Mouse (Mus musculus): Measurements from ENCODE around the gene Lrrc25.

Gene Lrrc25

DNA sequence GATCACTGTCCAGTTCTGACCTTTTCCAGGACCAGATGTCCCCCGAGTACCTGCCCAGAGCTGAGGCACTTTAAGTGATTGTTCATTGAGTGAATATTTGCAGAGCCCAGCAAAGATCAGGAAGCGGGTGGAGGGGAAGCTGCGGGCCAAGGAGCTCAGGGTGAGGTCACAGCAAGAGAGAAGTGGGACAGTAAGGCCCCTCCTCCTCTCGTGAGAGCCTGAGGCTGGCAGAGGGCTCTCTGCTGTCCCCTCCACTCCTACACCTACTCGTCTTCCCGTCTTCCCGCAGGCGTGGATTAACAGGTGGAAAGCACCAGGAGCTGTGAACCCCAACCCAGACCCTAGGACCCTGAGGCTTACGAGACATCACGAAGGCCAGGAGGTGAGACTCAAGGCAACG lies 690 bp downstream of the Lrrc25 start:
- no peak for DNase-seq (ENCODE audit: low spot score)

DNA sequence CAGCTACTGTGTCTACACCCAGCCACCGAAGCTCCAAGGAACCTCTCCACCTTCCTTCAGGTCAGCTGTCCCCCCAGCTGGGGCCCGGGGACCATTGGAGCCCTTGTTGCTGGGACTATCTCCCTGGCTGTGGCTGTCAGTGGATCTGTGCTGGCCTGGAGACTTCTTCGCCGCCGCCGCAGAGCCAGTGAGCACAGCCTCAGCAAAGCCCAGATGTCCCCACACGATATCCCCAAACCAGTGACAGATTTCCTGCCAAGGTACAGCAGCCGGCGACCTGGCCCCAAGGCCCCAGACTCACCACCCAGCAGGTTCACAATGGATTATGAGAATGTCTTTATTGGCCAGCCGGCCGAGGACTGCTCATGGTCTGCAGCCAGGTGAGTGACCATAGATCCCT lies 2.0 kb downstream of the Lrrc25 start:
- DNase-seq (ENCODE audit: low spot score), result no peak

DNA sequence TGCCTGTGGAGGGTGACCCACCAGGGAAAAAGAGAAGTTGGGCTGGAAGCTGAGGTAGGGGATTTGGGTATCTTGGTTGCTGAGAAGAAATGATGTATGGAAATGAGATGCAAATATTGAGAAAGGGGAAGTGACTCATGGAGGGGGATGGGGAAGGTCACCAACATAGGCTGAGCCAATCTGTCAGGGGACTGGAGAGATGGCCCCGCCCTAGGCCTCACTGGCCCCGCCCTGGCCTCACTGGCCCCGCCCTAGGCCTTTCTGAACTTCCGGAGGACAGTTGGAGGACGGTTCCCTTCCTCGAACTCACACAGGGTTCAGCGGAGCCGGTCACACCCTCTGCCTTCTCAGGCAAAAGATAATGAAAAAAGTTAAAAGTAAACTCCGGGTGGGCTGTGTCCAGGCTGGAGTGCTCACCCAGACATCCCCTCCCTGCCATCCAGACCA lies 3.0 kb downstream of the Lrrc25 start:
- peak; percentile 48 for DNase-seq (ENCODE audit: low spot score)

DNA sequence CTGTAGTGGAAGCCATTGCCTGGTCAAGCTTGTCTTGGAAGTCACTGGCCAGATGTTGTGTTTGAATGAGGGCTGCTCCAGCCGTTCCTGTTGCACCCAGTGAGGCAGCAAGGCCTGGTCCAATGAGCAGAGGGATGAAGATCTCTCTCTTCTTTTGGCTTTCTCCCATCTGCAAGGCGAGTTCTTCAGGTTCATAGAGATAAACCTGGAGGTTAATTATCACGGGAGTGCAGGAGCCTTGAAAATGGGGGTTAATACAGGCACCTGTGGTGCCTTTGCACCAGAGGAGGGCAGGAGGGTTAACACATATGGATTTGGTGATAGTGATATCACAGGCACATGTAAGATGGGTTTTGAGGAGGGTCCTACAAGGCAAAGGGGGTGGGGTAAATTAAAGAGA lies 6.3 kb downstream of the Lrrc25 start:
- no peak for DNase-seq (ENCODE audit: low spot score)

DNA sequence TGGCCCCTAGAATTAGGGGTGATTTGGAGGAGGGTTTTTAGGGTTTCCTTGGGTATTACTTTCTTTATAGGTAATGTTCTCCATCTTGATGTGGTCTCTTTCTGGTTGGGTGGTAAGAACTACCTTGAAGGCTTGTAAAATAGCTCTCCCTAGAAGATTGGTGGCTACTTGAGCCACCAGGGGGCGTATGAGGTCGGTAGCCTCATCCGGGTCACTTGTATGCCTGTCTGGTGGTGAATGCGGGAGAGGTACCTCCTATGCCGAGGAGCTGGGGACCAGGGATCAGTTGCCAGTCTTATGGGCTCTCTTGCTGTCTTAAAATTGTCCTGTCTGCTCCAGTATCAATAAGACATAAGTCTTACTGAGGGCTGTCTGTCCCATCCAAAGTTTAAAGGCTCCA lies 9.1 kb downstream of the Lrrc25 start:
- DNase-seq (ENCODE audit: low spot score), result peak; percentile 75

DNA sequence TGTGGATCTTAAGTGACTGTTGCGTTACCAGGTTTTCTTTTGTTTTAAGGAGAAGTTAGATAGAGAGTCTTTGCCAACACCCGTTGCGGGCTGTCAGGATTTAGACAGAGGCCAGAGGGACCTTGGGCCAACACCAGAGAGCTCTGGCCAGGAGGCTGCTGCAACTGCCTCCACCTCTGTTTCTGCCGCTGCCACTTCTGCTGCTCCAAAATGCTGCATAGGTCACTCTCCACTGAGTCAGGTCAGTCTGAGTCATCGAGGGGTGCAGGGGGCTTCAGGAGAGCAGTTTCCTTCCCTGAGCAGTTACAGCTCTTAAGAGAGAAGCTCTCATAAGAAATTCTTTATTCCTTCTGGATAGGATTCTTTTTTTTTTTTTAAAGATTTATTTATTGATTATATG lies 11.1 kb downstream of the Lrrc25 start:
- DNase-seq (ENCODE audit: low spot score), result no peak

DNA sequence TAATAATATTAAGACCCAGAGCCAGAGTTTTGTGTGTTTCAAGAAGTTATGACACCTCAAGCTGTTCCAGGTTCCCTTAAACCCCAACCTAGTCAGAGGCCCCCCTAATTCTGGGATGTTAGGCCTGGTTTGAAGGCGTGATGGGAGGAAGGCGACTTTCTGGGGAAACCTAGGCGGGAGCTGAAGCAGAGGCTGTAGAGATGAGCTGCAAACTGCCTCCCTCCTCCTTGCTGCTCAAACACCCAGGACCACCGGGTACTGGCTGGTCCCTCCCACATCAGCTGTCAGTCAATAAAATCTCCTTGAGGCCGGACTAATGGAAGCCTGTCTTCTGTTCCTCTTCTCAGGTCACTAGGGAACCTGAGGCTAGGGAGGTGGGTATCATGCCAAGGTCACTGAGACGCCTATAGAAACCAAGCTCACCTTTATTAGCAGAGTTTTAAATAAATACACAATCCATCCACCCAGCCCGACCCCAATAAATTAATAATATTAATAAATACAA lies 13.1 kb downstream of the Lrrc25 start:
- DNase-seq (ENCODE audit: low spot score), result no peak

DNA sequence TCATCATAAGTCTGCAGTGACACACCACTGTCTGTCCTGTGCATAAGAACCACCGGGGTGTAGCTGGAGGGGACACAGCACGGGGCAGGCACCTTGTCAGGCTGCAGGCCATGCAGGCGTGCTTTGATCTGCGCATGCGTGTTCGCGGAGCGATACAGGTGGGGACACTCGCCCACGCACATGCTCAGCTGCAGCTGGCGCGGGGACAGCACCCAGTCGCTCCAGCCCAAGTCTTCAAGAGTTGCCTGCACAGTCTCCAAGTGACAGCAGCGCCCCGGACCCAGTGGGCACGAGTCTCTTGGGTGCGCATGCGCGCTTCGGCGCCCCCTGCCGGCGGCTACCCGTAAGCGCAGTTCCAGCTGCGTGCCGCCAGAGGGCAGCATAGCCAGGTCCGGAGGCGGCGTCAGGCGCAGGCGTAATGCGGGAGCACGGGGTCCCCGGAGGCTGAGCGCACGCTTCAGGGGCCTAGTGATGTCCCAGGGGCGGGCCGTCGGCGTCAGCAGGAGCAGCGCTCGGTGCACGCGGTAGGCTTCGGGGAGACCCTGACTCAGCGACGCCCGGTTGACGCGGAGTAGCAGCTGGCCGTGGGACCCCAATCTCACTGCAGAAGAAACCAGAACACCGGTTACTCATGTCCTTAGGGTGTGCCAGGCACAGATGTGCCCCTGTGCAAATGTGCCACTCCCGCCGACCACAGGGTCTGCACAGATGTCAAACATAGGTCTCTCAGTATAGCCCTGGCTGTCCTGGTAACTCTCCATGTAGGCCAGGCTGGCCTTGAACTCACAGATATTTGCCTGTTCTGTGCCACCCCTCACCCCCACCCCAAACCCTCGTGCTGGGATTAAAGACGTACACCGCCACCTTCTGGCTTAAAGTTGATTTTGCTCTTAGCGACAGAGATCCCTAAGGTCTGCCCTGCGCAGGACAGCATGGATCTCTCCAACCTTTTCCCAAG lies 13.9 kb downstream of the Lrrc25 start:
- DNase-seq (ENCODE audit: low spot score), result peak; percentile 91

DNA sequence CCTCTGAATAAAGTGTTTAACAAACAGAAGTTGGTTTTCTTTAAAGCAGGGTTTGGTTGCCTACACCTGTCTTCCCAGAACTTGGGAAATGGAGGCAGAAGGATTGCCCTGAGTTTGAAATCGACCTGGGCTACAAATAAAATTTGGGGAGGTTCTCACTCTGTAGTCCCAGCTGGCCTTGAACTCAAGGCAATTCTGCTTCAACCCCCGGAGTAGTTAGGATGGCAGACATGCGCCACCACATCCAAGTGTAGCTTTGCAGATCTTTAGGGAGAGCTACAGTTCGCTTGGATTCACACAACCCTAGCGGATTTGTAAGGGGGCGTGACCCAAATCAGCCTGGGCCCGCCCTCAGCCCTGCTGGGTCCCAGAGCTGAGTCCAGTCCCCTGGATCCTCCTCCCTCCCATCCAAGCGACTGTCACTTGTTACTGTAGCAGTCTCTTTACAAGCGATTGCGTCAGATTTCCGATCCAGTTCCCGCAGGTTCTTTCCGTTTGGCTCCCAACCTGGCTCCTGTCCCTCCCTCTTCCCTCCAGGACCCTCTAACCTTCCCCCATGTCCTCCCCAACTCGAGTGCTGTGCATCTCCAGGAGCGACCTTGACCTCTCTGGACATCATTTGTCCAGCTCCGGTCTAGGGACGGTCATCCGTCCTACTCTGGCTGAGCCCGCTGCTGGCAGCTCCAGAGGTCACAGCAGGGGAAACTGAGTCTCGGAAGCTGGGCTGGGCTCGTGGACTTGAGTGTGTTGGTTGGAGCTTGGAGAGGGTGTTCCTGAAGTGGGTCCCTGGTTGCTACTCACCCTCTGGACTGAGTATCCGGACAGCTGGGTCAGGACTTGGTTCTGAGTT lies 14.8 kb downstream of the Lrrc25 start:
- DNase-seq (ENCODE audit: low spot score), result peak; percentile 62

DNA sequence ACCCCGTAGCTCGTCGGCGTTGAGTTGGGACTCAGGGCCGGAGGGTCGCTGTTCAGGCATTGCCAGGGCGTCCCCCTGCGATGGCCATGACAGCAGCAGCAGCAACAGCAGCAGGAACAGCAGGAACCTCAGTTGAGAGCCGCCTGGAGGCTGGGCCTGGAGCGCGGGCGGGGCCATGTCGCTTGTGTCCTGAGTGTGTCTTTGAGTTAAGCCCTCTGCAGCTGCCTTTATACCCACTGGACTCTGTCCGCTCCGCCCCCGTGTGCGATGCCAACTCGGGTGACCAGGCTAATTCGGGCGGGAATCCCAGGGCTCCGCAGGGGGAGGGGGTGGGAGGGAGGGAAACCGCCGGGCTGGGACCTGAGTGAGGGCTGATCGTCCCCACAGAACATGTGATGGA lies 15.5 kb downstream of the Lrrc25 start:
- no peak for DNase-seq (ENCODE audit: low spot score)

DNA sequence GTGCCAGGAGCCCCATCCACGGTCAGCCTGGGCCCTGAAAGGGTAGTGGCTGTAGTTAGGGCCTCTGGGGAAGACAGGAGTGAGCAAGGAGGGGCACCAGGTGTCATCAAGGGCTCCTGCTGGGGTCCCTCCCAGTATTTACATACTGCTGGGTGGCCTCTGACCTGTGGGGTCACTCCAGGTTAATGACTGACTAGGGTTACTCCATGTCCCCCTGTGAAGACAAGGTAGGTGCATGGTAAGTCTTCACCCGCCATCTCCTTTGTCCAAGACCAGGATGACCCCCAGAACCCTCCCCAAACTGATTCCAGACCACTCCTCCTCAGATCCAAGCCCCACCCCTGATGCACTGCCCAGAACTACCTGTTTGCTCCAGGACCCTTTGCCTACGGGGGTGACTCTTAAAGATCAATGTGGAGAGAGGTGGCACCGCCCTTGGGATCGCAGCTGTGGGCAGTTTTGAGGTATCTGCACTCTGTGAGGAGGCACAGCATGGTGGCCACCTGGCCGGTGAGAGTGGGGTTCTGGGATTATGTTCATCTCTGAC lies 16.5 kb downstream of the Lrrc25 start, which contains the start of gene Gdf15:
Gene Gdf15 (minus strand): TSS at position 111 of the 547 bp plus-strand sequence.
- no peak for DNase-seq (ENCODE audit: low spot score)

DNA sequence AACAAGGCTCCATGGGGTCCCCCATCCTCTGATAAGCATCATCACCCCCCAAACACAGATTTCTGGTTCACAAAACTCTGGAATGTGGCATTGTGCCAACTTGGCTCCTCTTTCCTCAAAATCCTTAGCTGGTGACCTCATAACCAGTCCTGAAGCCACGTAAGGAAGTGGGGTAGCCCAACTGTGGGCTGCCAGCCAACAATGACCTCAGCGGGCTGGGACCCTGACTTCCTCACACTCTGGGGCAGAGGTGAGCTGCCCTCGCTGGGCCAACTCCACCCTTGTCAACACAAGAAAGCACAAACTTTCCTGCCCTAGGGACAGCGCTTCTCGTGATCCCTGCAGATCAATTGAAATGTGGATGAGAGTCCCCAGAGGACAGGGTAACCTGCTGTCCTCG lies 18.1 kb downstream of the Lrrc25 start:
- DNase-seq (ENCODE audit: low spot score), result no peak

DNA sequence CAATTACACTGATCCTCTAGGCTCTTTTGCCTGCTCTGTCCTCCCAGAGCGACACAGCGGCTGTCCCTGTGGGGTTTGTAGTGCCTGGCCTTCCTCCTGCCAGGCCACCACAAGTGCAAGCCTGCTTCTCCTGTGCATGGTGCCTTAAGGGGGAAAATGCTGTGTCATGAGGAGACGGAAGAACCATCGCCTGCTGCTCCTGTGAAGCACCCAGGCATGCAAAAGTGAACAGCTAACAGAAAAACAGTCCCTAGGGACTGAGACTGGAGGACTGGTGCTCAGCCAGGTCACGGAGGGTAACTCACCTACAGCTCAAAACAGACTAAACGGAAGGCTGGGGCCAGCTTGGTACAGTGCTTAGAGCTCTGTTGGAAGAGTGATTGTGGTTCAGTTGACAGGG lies 19.6 kb downstream of the Lrrc25 start:
- no peak for DNase-seq (ENCODE audit: low spot score)

DNA sequence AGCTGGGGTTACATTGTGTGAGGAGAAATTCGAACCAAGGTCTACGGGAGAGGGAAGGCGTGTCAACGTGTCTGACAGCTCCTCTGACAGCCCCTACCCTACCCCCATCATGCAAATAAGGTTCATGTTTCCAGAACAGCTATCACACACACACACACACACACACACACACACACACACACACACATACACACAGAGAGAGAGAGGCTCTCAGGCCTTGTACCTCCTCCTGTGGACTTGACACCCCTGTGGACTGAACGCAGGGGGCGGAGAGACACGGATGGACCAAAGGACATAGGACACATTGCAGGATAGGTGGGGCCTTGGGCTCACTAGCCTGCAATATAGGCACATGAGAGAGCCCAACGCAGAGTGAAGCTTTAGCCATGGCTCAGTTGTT lies 20.9 kb downstream of the Lrrc25 start:
- DNase-seq (ENCODE audit: low spot score), result no peak

DNA sequence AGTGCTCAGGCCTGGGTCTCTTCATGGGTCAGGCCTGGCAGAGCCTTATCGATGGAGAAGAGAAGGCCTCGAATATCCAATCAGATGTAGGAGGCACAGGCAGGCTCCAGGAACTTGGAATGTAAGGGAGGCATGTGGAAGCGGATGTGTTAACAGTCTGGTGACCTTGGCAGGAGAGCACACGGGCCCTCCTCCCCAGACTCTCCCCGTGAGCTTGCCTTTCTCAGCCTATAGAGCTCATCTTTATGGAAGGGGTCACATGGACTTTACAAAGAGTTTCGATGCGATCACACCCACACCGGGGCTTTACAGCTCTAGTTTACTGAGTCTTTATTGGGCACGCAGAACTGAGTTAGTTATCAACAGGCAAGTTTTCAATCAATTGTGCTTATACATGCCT lies 22.8 kb downstream of the Lrrc25 start:
- DNase-seq (ENCODE audit: low spot score), result no peak

DNA sequence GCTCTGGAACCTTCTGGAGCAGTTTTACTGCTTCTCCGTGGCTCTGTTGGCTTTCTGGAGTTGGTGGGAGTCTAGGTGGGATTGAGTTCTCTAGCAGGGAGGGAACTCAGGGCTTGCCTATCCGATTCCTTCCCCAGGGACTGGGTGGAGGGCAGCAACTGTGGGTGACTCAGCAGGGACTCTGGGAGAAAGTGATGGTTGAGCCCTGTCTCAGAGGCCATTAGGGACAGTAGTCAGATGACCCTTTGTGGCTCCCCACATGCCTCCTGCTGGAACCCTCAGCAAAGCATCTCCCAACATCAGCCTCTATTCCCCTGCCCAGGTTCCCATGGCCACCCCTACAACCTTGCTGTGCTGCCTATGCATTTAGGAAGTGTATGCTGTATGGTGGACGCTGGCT lies 27.1 kb downstream of the Lrrc25 start:
- peak; percentile 3 for DNase-seq (ENCODE audit: low spot score)

DNA sequence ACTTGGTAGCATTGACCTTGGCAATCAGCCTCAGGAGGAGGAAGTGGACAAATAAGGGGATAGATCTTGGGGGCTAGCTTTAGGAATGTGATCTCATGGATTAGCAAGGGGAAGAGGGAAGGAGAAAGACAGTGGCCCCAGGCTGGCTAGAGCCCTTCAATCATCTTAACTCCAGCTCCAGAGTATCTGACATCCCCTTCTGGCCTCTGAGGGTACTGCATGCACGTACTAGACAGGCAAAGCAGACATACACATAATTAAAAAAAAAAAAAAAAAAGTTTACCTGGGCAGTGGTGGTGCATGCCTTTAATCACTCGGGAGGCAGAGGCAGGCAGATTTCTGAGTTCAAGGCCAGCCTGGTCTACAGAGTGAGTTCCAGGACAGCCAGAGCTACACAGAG lies 28.1 kb downstream of the Lrrc25 start:
- no peak for DNase-seq (ENCODE audit: low spot score)

DNA sequence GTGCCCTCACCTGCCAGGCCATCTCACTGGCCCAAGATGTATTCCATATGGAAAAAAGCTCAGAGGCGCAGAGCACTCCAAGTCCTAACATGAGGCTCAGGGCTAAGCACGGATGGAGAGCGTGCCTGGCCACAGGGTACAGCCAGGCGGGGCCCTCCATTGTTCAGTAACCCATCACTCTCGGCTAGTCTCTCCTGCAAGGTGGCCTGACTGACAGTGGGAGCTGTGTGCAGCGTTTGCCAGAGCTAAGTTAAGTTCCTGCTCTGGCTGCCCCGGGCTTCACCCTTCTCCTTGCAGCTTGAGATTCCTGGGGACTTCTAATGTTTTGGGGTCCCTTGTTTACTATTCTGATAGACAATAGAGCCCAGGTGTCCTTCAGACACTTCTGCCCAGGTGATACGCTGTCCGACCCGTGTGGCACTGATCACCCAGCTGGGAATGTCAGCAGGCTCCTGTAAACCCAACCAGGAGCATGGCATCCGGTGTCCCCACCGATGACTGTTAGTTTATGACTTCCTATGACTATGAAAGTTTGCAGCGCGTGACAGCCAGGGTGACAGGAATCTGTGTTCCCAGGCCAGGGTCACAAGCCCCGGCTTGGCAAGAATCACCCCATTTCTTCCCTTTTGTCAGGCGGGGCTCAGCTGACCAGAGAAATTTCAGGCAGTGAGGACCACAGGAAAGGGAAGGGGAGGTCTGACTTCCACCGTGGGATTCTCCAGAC lies 29.7 kb downstream of the Lrrc25 start:
- DNase-seq (ENCODE audit: low spot score), result no peak

DNA sequence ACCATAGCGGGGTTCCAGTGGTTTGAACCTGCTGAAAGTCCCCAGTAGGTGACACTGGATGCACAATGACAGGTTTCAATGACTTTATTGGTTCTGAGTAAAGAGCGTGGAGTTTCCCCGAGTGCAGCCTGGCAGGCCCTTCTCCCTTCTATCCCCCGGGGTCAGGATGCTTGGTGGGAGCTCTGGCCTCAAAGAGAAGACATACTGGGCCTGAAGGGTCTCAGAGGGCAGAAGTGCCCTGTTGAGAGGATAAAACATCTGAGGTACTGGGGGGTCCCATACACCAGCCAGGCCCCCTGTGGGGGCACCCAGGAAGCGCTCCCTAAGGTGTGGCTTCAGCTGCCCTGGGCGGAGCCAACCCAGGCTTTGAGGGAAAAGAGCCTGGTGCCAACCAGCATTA lies 30.4 kb downstream of the Lrrc25 start:
- DNase-seq (ENCODE audit: low spot score), result no peak

DNA sequence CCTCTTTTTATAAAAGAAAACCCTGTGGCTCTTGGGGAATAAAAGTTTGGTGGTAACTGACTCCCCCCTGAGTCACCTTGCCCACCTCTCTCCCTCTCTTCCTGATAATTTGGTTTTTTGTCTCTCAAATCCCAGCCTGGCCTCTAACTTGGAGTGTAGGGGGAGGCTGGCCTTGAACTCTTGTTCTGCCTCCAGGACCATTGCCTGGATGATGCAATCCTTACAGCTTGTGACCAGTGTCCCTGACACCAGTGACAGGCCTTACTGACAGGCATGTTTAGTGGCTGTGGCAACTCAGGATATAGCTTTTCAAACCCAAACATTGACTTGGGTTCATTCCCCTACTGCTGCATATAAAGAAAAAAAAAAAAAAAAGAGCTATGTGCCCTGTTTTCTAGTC lies 30.8 kb downstream of the Lrrc25 start:
- no peak for DNase-seq (ENCODE audit: low spot score)

DNA sequence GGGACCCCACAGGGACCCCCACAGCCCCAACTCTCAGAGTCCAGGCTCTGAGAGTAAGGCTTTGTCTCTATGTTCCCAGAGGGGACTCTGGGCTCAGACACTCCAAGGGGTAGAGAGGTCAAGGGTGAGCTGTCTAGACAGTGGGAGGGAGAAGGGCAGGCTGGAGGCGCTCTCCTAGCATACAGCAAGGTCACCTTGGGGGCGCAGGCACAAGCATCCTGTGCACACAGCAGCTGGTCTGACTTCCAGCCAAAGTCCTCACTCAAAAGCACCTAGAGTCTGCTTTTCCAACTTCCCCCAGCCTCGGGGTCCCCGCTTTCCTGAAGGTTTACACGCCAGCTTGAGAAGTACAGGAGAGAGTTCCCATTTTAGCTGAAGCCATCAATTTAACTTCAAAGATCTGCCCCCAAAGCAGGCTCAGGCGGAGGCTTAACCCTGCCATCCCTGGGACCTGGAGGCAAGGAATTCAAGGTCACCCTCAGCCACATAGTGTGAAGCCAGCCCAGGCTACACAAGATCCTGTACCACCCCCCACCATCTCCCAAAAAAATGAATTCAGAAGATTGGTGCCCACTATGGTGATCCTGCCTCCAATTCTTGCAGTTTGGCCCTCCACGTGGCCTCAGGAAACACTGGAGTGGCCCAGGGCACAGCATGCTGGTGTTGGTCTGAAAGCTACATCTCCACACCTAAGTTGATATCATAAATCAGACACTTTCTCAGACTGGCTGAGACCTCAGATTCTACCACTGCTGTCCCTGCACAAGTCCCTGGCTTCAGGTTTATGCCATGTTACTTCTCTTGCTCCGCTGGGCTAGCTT lies 31.6 kb downstream of the Lrrc25 start:
- peak; percentile 73 for DNase-seq (ENCODE audit: low spot score)
